Mouse (Mus musculus) kidney, adult 9 months (tissue): ENCODE measurements around the gene Rbpms2.
"Not testable (repeated sequence)": the region's sequence is repeated elsewhere in the genome, so short reads cannot be mapped to it uniquely, and the experiment has no call there.

ENCODE experiments used
- DNase-seq: peaks from one replicate; pipeline ENCODE4 v3.0.0; 2022

The Rbpms2 gene

DNA sequence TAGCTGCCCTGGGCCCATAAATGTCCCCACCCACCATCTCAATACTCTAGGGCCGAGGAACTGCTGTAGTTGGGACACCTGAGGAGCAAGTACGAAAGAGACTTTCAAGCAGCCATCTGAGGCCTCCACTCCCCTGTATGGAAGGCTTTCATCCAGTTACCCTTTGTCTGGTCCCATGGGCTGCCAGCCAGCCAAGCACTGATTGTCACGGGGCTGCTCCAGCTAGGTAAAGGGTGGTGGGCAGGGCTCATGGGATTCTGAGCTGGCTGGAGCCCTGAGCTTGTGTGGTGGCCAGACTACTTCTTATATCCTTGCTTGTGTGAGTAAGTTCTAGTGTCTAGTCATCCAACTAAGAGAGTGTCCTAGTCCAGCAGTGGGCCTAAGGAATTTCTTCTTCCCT, 27.8 kb downstream of the Rbpms2 start:
- no peak for DNase-seq

DNA sequence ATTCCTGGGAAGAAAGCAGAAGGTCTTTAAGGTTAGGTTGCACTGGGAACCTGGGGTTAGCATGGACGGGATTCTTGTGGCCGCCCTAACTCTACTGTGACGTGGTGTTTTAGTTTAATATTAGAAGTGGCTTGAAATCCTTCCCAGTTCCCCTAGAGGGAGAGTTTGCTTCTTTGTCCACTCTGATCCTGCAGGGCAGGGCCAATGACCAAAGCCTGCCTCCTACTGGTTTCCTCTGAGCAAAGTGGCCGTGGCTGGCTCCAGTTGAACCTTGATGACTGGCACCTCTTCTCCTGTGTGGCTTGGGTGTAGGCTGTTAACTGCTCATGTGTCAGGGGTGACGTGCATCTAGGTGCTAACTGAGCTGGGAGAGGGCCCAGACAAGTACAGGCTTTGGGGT, 31.6 kb downstream of the Rbpms2 start:
- peak; percentile 80 for DNase-seq

DNA sequence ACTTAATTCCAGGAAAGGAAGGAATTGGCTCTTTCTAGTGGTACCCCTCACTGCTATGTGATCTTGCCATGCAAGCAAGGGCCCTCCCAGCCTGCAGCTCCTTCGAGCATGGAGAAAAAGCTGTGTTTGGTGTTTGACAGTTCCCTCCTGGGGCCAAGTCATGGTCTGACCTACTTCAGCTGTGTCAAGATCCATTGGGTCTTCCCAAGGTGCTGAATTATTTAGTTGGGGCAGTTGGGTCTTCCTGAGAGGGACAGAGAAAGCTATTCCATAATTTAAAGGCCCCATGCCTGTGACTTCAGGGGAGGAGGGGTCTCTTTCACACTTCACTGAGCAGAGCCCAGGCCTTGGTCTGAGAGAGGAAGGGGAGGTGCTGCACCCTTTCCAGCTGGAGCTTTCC, 32.0 kb downstream of the Rbpms2 start:
- DNase-seq: no peak

DNA sequence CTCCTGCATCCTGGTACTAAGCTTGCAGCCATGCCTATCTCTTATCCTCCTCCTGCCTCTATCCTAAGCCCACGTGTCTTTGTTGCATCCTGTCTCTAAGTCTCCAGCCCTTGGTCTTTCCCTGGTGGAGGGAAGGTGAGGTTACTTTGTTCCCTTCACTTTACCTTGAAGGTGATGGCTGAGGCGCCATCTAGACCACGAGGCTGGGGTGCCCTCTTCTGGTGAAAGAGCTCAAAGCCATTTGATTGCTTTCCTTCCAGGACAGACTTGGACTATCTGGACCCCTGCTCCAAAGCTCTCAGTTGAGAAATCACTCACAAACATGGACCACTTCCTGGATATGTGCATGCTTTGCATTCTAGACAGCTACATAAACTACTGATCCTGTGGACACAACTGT, 34.7 kb downstream of the Rbpms2 start:
- DNase-seq: peak; percentile 82

DNA sequence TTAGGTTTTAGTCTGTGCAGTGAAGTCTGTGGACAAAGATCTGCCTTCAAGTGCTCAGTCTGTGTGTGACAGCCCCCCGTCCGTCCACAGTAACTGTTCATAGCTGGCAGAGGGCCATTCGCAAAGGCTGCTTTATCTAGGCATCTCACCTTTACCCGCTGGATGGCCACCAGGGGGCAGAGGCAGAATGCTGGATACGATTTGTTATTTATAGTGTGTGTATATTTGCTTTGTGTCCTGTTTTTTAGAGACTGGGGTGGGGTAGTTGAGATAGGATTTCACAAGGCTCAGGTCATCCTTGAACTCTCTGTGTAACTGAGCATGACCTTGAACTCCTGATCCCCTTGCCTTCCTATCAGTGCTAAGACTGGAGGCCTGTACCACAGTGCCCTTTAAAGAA, 36.6 kb downstream of the Rbpms2 start:
- peak; percentile 79 for DNase-seq

DNA sequence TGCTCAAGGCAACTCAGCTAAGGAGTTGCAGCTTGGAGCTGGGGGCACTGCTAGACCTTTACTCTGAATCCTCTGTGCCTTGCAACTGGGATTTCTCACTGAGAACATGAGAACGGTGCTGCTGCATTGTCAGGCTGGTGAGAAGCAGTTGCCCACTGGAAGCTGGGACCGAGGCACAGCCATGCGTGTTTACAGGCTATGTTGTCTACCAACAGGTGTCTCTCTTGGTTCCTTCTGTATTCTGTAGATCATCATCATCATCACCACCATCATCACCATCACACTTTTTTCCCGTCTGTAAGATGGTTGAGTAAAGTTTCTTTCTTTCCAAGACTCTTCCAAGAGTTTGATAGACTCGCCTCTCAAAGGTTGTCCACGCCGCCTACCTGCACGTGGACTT, 38.3 kb downstream of the Rbpms2 start, which contains the start of gene Oaz2:
Gene Oaz2 (plus strand): TSS at position 301 of the 400 bp plus-strand sequence.
- DNase-seq: no peak

DNA sequence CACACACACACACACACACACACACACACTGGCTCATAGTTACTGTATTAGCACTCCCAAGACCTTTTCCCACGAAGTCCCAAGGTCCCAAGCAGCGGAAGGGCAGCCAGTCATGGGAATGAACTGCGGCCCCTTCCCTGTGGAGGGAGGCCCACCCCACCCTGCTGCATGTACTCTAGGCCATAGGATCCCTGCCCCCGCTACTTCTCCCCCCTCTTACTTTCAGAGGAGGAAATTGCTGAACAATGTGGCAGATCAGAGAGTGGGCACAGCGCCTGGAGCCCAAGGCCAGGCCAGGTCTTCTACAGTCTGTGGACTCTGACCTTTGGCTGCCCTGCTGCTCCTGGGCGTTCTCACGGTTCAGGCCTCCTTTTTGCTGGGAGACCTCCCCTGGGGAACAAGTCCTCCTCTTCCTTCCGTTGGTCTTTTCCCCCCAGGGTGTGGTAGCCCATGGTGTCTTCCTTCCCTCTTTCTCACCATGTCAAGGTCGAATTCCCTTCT, 42.0 kb downstream of the Rbpms2 start:
- DNase-seq: peak; percentile 98

DNA sequence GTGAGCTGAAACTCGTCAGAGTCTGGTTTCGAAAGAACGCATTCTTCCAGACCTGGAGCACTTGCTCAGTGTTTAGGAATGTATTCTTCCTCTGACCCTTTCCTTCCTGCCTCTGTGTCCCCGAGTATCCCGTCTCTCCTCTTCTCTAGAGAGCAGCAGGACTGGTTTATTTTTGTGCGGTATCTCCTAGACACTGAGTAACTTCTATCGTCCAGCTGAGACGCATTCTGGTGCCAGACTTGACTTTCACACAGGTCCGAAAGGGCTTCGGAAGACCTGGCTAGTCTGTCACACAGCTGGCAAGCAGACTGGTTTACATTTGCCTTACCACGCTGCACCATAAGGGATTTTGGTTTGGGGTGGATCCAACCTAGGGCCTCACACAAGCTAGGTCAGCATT, 43.5 kb downstream of the Rbpms2 start:
- DNase-seq: peak; percentile 72

DNA sequence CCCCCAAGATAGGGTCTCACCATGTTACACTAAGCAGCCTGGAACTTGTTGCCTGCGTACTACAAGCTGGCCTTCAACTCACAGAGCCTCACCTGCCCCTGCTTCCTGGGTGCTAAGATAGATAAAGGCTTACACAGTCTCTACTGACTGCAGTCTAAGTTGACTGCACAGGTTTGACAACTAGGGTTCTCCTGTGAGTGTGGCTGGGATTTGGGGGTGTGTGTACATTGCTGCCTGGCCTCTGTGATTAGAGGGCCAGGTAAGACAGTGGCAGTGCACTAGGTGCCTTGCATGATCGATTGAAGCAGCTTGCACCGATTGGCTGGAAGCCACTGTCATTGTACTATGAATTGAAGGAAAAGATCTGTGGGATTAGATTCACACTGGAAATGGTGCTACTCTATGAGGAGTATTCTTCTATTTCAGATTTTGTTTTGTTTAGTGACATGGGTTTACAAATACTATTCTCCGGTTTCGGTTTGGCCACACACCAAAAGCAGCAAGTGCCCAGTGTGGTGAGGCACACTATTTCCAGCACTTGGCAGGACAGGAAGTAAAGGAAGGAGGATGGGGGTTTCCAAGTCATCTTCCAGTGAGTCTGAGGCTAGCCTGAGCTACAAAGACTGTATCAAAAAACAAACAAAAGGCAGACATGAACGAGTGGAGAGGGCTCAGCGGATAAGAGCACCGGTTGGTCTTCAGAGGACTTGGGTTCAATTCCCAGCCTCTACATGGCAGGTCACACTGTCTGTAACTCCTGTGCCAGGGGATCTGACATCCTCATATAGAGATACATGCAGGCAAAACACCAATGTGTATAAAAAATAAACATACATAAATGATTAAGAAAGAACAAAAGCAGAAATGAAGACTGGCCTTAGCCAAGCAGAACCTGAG, 46.3 kb downstream of the Rbpms2 start:
- DNase-seq: peak; percentile 43

DNA sequence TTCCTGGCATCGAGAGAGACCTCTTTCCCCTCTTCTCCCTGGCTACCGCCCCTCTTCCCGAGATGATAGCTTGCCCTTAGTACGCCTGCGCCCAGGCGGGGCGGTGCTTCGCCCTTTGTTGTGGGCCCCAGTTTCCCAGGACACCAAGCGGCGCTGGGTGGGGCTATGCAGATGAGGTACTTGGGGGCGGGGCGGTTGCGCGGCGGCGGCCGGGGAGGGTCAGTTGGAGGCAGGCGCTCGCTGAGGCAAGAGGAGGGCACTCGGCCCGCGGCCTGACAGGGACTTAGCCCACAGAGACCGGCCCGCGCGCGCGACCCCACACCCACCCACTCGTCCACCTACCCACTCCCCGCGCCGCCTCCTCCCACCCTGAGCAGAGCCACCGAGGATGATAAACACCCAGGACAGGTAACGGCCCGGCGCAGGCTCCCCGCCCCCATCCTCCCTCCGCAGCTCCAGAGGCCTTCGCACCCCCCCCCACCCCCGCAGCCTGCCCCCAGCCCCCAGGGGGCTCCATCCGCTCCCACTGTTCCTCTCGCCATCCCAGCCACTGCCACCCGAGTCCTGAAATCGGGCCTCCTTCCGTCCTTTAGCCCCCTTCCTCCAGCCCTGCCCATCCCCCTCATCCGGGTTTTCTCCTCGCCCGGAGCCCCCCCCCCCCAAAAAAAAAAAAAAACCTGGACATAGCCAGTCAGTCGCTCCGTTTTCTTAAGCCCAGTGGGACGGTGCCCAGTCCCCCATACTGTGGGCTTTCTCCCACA, 47.1 kb downstream of the Rbpms2 start:
- peak; percentile 98 for DNase-seq

DNA sequence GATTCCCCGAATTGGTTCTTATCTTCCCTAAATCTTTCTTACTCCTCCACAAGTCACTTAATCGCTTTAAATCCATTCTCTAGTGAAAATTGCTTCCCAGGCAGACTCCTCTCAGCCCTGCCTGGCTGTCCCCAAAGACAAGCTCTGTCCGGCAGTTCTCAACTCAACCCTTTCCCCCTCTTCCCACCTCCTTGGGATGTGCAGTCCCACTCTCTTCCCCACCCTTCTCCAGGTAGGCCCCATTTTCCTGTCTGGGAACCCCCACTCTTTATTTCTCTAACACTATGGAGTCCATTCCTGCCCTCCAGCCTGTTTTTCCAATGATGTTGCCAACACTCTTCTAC, 47.6 kb downstream of the Rbpms2 start:
- DNase-seq: no peak

DNA sequence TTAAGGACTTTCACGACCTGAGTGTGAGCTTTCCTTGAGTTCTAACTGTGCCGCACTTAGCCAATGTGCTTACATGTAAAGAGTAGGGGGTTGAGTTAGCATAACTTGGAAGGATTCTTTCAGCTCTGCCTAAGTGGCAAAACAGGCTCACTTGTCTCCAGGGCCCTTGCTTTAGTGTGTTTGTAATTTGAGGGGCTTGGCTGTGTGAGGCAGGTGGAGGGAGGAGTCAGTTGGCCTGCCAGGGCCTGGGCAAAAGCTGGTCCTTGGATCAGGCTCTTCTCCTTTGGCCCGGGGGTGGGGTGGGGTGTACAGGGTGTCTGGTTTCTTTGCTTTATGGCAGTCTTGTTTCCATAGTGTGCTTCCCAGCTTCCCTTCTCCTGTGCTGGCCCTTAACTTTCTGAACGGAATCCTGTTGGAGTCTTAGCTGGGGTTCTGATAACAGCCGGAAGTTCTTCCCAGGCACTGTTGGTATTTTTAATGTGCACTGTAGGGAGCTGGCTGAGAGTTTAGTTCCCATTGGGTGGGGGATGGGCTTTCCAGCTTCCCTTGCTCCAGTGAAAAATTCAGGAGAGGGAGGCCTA, 49.8 kb downstream of the Rbpms2 start:
- peak; percentile 71 for DNase-seq

DNA sequence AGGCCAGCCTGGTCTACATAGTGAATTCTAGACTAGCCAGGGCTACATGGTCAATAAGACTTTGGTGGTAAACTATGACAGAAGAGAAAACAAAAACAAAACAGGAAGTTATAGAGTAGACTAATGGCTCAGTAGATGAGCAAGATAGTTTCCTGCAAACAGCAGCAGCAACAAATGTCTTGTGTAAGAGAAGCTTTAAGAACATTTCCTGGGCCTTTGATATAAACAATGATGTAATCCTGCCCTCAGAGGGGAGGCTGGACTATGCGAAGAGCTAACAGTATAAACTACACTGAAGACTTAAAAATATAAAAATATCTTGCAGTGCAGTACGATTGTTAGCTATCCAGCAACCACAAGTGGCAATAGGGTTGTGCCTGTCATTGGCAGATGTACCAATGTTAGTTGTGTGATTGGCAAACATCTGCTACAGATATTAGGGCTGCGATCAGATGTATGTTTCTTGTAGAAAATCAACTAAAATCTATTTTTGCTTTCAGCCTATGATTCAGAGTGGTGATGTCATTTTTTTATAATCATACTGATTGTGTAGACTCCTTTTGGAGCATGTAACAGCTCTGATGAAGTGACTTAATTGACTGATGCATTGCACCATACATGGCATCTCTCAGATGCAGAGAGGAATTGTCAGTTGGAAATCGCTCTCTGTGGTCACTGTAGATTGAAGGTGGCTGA, 51.6 kb downstream of the Rbpms2 start:
- no peak for DNase-seq

DNA sequence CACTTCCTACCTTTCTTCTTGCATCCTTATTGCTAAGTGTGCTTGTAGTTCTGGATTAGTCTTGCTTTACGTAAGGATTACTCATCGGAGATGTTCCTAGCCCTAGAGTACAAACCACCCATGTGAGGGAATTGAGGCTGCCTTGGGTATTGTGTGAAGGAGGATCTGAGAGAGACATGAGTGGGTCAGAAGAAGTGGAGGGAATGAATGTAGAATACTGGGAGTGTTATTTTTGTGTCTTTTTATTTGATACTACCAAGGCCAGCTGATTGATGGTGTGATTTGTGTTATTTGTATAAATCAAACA, 52.1 kb downstream of the Rbpms2 start:
- no peak for DNase-seq

DNA sequence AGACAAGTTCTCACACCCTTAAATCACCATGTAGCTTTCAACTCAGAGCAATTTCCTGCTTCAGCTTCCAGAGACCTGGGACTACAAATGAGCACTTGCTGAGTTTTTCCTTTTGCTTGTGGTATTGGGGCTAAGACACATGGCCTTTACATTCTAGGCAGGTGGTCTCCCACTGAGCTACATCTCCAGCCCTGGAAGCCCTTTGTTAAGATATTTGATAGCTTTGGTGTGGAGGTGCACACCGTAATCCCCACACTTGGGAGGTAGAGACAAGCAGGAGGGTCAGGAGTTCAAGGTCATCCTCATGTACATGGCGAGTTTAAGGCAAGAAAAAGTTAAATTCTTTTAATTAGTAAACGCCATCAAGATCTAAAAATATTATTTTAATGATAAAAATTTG, 52.7 kb downstream of the Rbpms2 start:
- no peak for DNase-seq

DNA sequence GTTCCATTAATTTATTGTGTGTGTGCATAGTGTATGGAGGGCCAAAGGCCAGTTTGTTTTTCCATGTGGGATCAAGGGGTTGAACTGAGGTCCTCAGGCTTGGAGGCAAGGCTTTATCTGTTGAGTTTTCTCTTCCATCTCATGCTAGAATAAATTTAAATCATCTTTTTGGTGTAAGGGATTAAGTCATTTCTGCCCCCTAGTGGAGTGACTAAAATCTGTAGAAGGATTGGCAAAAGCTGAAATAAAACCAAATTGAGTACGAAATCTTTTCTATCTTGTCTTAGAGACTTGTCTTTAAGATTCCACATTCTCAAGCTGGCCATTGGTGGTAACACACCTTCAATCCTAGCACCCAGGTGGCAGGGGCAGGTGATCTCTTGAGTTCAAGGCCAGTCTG, 53.5 kb downstream of the Rbpms2 start:
- peak; percentile 55 for DNase-seq

DNA sequence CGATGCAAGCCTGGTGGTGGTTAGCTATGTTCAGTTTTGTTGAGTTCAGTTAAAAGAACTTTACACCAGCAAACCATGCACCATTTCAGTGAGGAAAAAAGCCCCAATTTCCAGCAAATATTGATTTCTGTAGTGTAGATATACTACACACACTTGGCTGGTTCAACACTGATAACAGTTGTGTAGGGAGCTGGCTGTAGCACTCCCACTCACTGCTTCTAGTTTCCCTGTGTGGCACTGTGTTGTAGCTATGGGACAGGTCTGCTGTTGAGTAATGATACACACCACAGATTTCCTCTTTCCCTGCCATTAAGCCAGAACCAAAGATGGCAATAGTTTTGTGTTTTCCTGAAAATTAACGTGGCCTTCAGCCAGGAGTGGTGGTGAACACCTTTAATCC, 55.3 kb downstream of the Rbpms2 start:
- no peak for DNase-seq

DNA sequence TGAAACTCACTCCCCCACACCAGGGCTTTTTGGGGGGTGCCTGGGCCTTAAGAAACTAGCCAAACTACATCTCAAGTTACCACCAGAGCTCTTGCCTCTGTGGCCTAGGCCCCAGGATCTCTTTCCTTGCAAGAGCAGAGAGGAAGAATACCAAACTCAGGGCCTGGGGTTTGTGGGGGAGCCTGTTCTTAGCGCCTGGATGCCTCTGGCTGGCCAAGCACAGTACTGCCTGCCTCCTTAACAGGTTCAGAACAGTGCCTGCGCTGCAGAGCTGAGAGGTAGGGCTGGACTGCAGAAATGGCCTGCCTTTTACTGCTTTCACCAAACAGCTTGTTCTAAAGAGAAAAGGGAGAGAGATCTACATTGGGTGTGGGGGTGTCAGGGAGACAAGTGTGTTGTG, 60.4 kb downstream of the Rbpms2 start:
- not testable (repeated sequence) for DNase-seq

DNA sequence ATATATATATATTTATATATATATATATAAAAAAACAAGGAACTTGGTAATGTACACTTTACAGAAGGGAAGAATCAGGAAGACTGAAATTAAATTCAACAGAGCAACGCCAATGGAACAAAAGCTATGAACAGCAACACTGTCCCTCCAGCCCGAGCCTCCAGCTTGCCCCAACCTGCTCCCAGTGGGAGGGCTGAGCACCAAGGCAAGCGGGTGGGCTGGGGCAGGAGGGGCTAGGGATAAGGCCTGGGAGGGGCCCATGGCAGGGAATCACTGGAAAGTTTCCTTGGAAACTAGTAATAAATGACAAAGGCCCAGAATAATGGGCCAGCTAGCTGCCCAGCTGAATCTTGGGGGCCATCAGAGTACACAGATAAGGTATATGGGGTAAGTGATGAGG, 63.0 kb downstream of the Rbpms2 start:
- DNase-seq: no peak

DNA sequence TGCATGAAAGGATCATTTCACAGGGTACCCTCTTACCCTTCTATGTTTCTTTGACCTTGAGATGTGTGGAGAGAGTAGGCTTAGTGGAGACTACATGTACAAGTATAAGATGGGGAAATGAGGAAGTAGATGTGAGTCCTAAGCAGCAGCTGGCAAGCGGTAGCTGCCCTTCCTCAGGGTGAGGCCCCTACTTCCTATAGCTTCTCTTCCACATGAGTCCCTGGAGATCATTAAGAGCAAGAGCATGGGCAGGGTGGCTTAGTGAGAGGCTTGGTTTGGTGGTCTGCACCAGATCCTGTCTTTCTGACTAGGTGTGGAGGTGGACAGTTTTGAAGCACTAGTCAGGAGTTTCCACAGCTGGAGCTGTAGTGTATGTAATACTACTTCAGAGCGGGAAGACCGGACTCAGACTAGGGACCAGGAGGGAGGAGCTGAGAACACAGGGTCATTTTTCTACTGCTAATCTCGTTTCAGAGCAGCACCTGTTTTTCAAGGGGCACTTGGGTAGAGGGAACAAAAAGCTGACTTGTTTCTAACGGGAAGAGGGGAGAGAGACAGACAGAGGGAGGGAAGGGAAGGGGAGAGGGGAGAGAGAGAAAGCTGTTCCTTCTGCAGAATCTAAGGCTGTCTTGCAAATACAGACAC, 63.6 kb downstream of the Rbpms2 start:
- DNase-seq: no peak

DNA sequence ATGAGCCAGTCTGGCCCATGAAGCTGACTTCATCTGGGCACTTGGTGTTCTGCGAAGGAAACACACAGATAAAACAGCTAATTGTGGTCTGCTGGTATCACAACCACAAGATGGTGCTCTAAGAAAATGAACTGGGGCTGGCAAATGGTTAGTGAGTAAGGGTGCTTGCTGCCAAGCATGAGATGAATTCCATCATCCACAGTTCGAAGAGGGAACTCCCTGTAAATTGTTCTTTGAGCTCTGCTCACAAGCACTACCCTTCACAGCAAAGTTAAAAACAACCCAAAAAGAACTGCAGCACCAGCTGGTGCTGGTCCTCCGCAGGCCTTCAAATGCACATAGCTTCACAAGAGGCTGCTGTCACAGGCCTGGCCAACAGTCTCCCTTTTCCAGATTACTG, 66.2 kb downstream of the Rbpms2 start:
- peak; percentile 53 for DNase-seq

DNA sequence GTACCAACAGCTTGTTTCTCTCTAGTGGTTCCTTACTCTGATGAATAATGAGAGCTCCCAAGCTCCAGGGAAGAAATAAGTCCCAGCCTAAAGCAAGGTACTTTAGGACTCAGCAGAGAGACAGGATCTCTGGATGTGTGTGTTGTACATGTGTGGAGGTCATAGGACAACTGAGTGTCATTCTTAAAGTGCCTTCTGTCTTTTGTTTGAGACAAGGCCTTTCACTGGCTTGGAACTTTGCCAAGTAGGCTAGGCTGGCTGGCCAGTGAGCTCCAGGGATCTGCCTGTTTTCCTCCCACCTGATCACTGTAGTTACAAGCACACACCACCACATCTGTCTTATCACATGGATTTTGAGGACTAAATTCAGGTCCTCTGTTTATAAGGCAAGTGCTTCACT, 66.9 kb downstream of the Rbpms2 start:
- peak; percentile 44 for DNase-seq

DNA sequence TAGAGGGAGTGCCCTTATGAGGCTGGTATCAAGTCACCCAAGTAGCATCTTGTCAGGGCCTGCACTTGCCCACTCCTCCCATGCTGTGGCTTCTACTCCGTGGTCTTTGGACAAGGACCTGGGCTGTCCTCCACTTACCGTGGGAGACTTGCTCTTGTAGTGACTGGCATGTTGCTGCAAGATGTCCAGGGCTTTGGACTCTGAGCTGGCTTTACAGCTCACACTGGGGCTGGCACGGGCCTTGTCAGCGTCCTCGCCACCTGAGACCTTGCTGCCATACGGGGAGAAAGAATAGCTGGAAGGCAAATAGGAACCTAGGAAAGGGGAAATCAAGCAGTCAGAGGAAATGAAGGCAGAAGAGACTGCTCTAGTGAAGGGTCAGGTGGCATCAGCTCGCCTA, 67.9 kb downstream of the Rbpms2 start:
- no peak for DNase-seq
